Mouse (Mus musculus) left cerebral cortex, adult 2 months (tissue): ENCODE measurements around the gene Setd3. TPM values are rescaled to one million over a fixed set of nuclear protein-coding genes. Genes with fewer than 3 reads are reported as not detected.

Experiments used
- DNase-seq, 2 experiments: peaks; one replicate each; pipeline ENCODE4 v3.0.0; 2021 to 2022; ENCODE audit warnings: low spot score in 2 of 2, mixed read lengths in 1 of 2; ENCODE audit errors: extremely low spot score in 1 of 2
- H3K27ac ChIP-seq: fragments of 200-600 bp; 2 replicates; pipeline ENCODE4 v1.8.1; 2022
- H3K4me3 ChIP-seq: fragments of 200-600 bp; 2 replicates; pipeline ENCODE4 v1.8.1; 2022
- CTCF ChIP-seq: fragments of 200-600 bp; IDR thresholded peaks from 2 replicates; pipeline ENCODE4 v1.8.1; 2022; ENCODE audit warnings: antibody characterized with exemption, mild to moderate bottlenecking, moderate library complexity
- intact Hi-C: fragments of 180-260 bp; cut with DNase I; formaldehyde crosslinking; loops from one replicate; pipeline ENCODE4 v1.15.1; 2025
- long read RNA-seq, 2 experiments: library from polyadenylated mRNA; stranded (forward); transcript quantifications; one replicate each; pipeline ENCODE4 v2.0.0; 2021; ENCODE audit warnings: borderline mapping rate in 2 of 2
- total RNA-seq, 2 experiments: library from RNA; stranded (reverse); gene quantifications; 2 replicates each; pipeline ENCODE4 v1.2.3; 2021

Gene Setd3
- 100 to 1,000 TPM; 167 to 185 TPM for total RNA-seq
- long read RNA-seq, experiment 1, transcript Setd3-201 (13 exons, 2,755 nt): major isoform, 148 of 205 reads
- long read RNA-seq, experiment 1, partial matches to known transcripts: 4 of 205 reads
- long read RNA-seq, experiment 1, other reads (novel, unspliced or antisense): 52 of 205 reads
- long read RNA-seq, experiment 2, transcript Setd3-201 (13 exons, 2,755 nt): major isoform, 92 of 141 reads
- long read RNA-seq, experiment 2, partial matches to known transcripts: 5 of 141 reads
- long read RNA-seq, experiment 2, other reads (novel, unspliced or antisense): 42 of 141 reads

GRCm38 (mm10) chr12:108179246-108179320 is at the start of gene Setd3:
Setd3 (minus strand) TSS chr12:108179314.
- intact Hi-C loops: no loop called here
- peak within 1 kb of the TSS; percentile 91 for H3K4me3 ChIP-seq
- TF ChIP-seq CTCF: no peak
- no peak for DNase-seq
- H3K27ac ChIP-seq: peak within 1 kb of the TSS; percentile 92

GRCm38 (mm10) chr12:108227527-108227926 is 48.4 kb upstream of the Setd3 start:
- DNase-seq: no peak
- Histone ChIP-seq H3K27ac (no peak overlapping the region), H3K4me3 (no peak overlapping the region)
- intact Hi-C loops: no loop called here
- TF ChIP-seq CTCF: no peak

GRCm38 (mm10) chr12:108226941-108227340 is 47.8 kb upstream of the Setd3 start:
- Histone ChIP-seq H3K27ac (no peak overlapping the region), H3K4me3 (no peak overlapping the region)
- no peak for TF ChIP-seq CTCF
- DNase-seq: no peak
- intact Hi-C loops: no loop called here

- H3K4me3 ChIP-seq: no peak overlapping the region
- H3K27ac ChIP-seq: no peak overlapping the region
- TF ChIP-seq CTCF: no peak
- intact Hi-C loops: no loop called here
- no peak for DNase-seq
Observed at GRCm38 (mm10) chr12:108226216-108226615, 47.1 kb upstream of the Setd3 start.

GRCm38 (mm10) chr12:108225781-108226180 is 46.7 kb upstream of the Setd3 start:
- no peak for TF ChIP-seq CTCF
- Histone ChIP-seq H3K4me3 (no peak overlapping the region), H3K27ac (no peak overlapping the region)
- intact Hi-C loops: no loop called here
- DNase-seq: no peak

GRCm38 (mm10) chr12:108223357-108223756 is 44.2 kb upstream of the Setd3 start:
- intact Hi-C loops: no loop called here
- TF ChIP-seq CTCF: no peak
- no peak overlapping the region for H3K4me3 ChIP-seq
- DNase-seq: no peak
- H3K27ac ChIP-seq: no peak overlapping the region

- no peak overlapping the region for H3K27ac ChIP-seq
- TF ChIP-seq CTCF: no peak
- no peak overlapping the region for H3K4me3 ChIP-seq
- intact Hi-C loops: no loop called here
- no peak for DNase-seq
Observed at GRCm38 (mm10) chr12:108221712-108222111, 42.6 kb upstream of the Setd3 start.

GRCm38 (mm10) chr12:108221206-108221605 is 42.1 kb upstream of the Setd3 start:
- intact Hi-C loops: no loop called here
- no peak overlapping the region for H3K27ac ChIP-seq
- TF ChIP-seq CTCF: peak; percentile 14; the same call in 1 of the 2 replicates
- H3K4me3 ChIP-seq: no peak overlapping the region
- DNase-seq: no peak

GRCm38 (mm10) chr12:108220621-108221020 is 41.5 kb upstream of the Setd3 start:
- no peak overlapping the region for H3K27ac ChIP-seq

GRCm38 (mm10) chr12:108219825-108220616 is 40.9 kb upstream of the Setd3 start:
- Histone ChIP-seq H3K4me3 (no peak overlapping the region), H3K27ac (peak overlapping the region; percentile 24; the same call in 1 of the 2 replicates)
- DNase-seq: no peak
- intact Hi-C loops: loop anchor here (10.0 kb wide), 1 partner anchor 315 kb away; no protein-coding TSS in a partner anchor
- TF ChIP-seq CTCF: no peak

More at GRCm38 (mm10) chr12:108220621-108221020, 41.5 kb upstream of the Setd3 start:
- H3K4me3 ChIP-seq: no peak overlapping the region
- DNase-seq: no peak
- TF ChIP-seq CTCF: no peak
- intact Hi-C loops: no loop called here

- DNase-seq: no peak
Observed at GRCm38 (mm10) chr12:108219163-108219562, 40.0 kb upstream of the Setd3 start.

GRCm38 (mm10) chr12:108217572-108217971 is 38.5 kb upstream of the Setd3 start:
- peak; percentile 70 for TF ChIP-seq CTCF
- intact Hi-C loops: loop anchor here (1.0 to 10.0 kb wide), 3 partner anchors 53 to 317 kb away; no protein-coding TSS in a partner anchor
- DNase-seq: peak; percentile 61 to 63

More at GRCm38 (mm10) chr12:108219163-108219562, 40.0 kb upstream of the Setd3 start:
- Histone ChIP-seq H3K4me3 (no peak overlapping the region), H3K27ac (peak overlapping the region; percentile 24; the same call in 1 of the 2 replicates)
- TF ChIP-seq CTCF: no peak
- intact Hi-C loops: loop anchor here (10.0 kb wide), 1 partner anchor 316 kb away; no protein-coding TSS in a partner anchor

More at GRCm38 (mm10) chr12:108217572-108217971, 38.5 kb upstream of the Setd3 start:
- no peak overlapping the region for H3K27ac ChIP-seq
- no peak overlapping the region for H3K4me3 ChIP-seq
